Mouse (Mus musculus): ENCODE results near the gene Crygc.

DNA sequence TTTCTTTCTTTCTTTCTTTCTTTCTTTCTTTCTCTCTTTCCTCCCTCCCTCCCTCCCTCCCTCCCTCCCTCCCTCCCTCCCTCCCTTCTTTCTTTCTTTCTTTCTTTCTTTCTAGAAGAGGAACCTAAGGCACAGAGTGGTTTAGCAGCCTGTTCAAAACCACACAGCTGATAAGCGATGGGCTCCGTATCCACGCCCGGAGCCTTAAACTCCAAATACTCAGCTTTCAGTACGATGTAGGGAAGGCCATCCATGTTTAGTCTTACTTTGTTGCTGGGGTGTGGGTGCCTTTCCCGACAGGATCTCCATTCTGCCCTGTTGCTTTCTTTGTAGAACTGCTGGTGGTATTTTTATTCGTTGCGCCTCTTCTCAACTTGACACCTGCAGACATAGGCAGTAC is 35.7 kb upstream of the Crygc start:
- no peak for TF ChIP-seq CTCF (IDR thresholded peaks at IDR 0.05; ENCODE audit: extremely low read depth, insufficient read depth, insufficient read length, insufficient replicate concordance)
- TF ChIP-seq POLR2A (IDR thresholded peaks at IDR 0.05; ENCODE audit: low read depth, low read length), result no peak

All from spleen, adult 2 months (tissue).